Mouse (Mus musculus): Measurements from ENCODE around the gene Adh5. TPM values are rescaled to one million over a fixed set of nuclear protein-coding genes. Genes with fewer than 3 reads are reported as not detected.
"Not testable (repeated sequence)": the region's sequence is repeated elsewhere in the genome, so short reads cannot be mapped to it uniquely, and the experiment has no call there.

Gene Adh5
- polyA plus RNA-seq, 1 experiment from 2014 or later, result 217 TPM

- Histone ChIP-seq H3K4me3 (no peak overlapping the region), H3K9ac (no peak overlapping the region), H3K27me3 (no peaks in the 10 kb centered on the region), H3K9me3 (replicated peaks) (no peaks in the 10 kb centered on the region), H3K27ac (no peak overlapping the region), H3K36me3 (peaks cover 71% of the 10 kb centered on the region), H3K4me2 (replicated peaks) (no peak overlapping the region), H3K4me1 (no peaks in the 10 kb centered on the region)
- 0 out of 2 replicates have a peak, but pooled peaks have one; percentile 54 for ATAC-seq (ENCODE audit: low FRiP score)
- 79% methylated on average over 2 of the region's 2 CpGs for WGBS
These were observed 20.2 kb downstream of the Adh5 start for GRCm38 (mm10) chr3:138463137-138463536.

GRCm38 (mm10) chr3:138463807-138464206 lies 20.9 kb downstream of the Adh5 start:
- Histone ChIP-seq H3K4me3 (no peak overlapping the region), H3K36me3 (peaks cover 70% of the 10 kb centered on the region), H3K9ac (no peak overlapping the region), H3K27ac (no peak overlapping the region), H3K27me3 (no peaks in the 10 kb centered on the region), H3K4me1 (no peaks in the 10 kb centered on the region), H3K9me3 (replicated peaks) (no peaks in the 10 kb centered on the region), H3K4me2 (replicated peaks) (no peak overlapping the region)
- 94% methylated on average over 6 of the region's 6 CpGs for WGBS
- ATAC-seq (ENCODE audit: low FRiP score), result no peak

- no peak for ATAC-seq (ENCODE audit: low FRiP score)
- no peak overlapping the region for H3K27ac ChIP-seq
- no peaks in the 10 kb centered on the region for H3K4me1 ChIP-seq
- H3K27me3 ChIP-seq, result no peaks in the 10 kb centered on the region
- no peak overlapping the region for H3K9ac ChIP-seq
- no peak overlapping the region for H3K4me3 ChIP-seq
- peaks cover 67% of the 10 kb centered on the region for H3K36me3 ChIP-seq
- WGBS, result 88% methylated on average over 16 of the region's 16 CpGs
- H3K4me2 ChIP-seq (replicated peaks), result no peak overlapping the region
- no peaks in the 10 kb centered on the region for H3K9me3 ChIP-seq (replicated peaks)
These were observed 21.8 kb downstream of the Adh5 start for GRCm38 (mm10) chr3:138464573-138465147.

- H3K4me3 ChIP-seq; H3K4me1 ChIP-seq; H3K9me3 ChIP-seq (replicated peaks); H3K9ac ChIP-seq; H3K4me2 ChIP-seq (replicated peaks); ATAC-seq (ENCODE audit: low FRiP score); H3K27me3 ChIP-seq; H3K27ac ChIP-seq: not testable (repeated sequence)
- H3K36me3 ChIP-seq, result peaks cover 72% of the 10 kb centered on the region
- WGBS, result 100% methylated on average over 1 of the region's 1 CpGs
These were observed 23.8 kb downstream of the Adh5 start for GRCm38 (mm10) chr3:138466656-138467055.

GRCm38 (mm10) chr3:138471066-138471465 lies 28.2 kb downstream of the Adh5 start:
- peaks cover 57% of the 10 kb centered on the region for H3K36me3 ChIP-seq
- no peak overlapping the region for H3K9ac ChIP-seq
- H3K27ac ChIP-seq, result no peak overlapping the region
- H3K27me3 ChIP-seq, result no peaks in the 10 kb centered on the region
- H3K9me3 ChIP-seq (replicated peaks), result no peaks in the 10 kb centered on the region
- no peak overlapping the region for H3K4me2 ChIP-seq (replicated peaks)
- no peaks in the 10 kb centered on the region for H3K4me1 ChIP-seq
- 86% methylated on average over 3 of the region's 3 CpGs for WGBS
- ATAC-seq (ENCODE audit: low FRiP score), result no peak
- no peak overlapping the region for H3K4me3 ChIP-seq

- ATAC-seq (ENCODE audit: low FRiP score), result no peak
- Histone ChIP-seq H3K36me3 (peaks cover 27% of the 10 kb centered on the region), H3K9me3 (replicated peaks) (no peaks in the 10 kb centered on the region)
These were observed 36.6 kb downstream of the Adh5 start for GRCm38 (mm10) chr3:138479489-138479888.

GRCm38 (mm10) chr3:138481526-138482284 lies 38.8 kb downstream of the Adh5 start:
- no peaks in the 10 kb centered on the region for H3K27me3 ChIP-seq
- no peak overlapping the region for H3K4me2 ChIP-seq (replicated peaks)
- H3K27ac ChIP-seq, result no peak overlapping the region
- 73% methylated on average over 14 of the region's 14 CpGs for WGBS
- H3K36me3 ChIP-seq, result peaks cover 37% of the 10 kb centered on the region
- ATAC-seq (ENCODE audit: low FRiP score), result no peak
- H3K9ac ChIP-seq, result no peak overlapping the region
- H3K4me1 ChIP-seq, result no peaks in the 10 kb centered on the region
- no peaks in the 10 kb centered on the region for H3K9me3 ChIP-seq (replicated peaks)
- no peak overlapping the region for H3K4me3 ChIP-seq

More at GRCm38 (mm10) chr3:138479489-138479888, 36.6 kb downstream of the Adh5 start:
- 96% methylated on average over 8 of the region's 8 CpGs for WGBS
- no peak overlapping the region for H3K9ac ChIP-seq
- H3K4me3 ChIP-seq, result no peak overlapping the region
- no peaks in the 10 kb centered on the region for H3K27me3 ChIP-seq
- H3K4me1 ChIP-seq, result no peaks in the 10 kb centered on the region
- no peak overlapping the region for H3K27ac ChIP-seq
- no peak overlapping the region for H3K4me2 ChIP-seq (replicated peaks)

GRCm38 (mm10) chr3:138483240-138483639 lies 40.3 kb downstream of the Adh5 start:
- H3K4me3 ChIP-seq, result no peak overlapping the region
- WGBS, result 94% methylated on average over 2 of the region's 2 CpGs
- no peaks in the 10 kb centered on the region for H3K27me3 ChIP-seq
- H3K4me1 ChIP-seq, result peaks cover 7% of the 10 kb centered on the region
- no peaks in the 10 kb centered on the region for H3K9me3 ChIP-seq (replicated peaks)
- no peak overlapping the region for H3K27ac ChIP-seq
- no peak overlapping the region for H3K9ac ChIP-seq
- H3K4me2 ChIP-seq (replicated peaks), result no peak overlapping the region
- H3K36me3 ChIP-seq, result peaks cover 37% of the 10 kb centered on the region
- ATAC-seq (ENCODE audit: low FRiP score), result no peak

GRCm38 (mm10) chr3:138488584-138489326 lies 45.9 kb downstream of the Adh5 start:
- peaks cover 10% of the 10 kb centered on the region for H3K4me1 ChIP-seq
- H3K36me3 ChIP-seq, result peaks cover 15% of the 10 kb centered on the region
- no peaks in the 10 kb centered on the region for H3K9me3 ChIP-seq (replicated peaks)
- peak overlapping the region; percentile 78 for H3K4me3 ChIP-seq
- H3K9ac ChIP-seq, result peak overlapping the region; percentile 92
- ATAC-seq (ENCODE audit: low FRiP score), result no peak; the same call in 1 of the 2 replicates
- H3K27me3 ChIP-seq, result no peaks in the 10 kb centered on the region
- peak overlapping the region; percentile 81 for H3K27ac ChIP-seq
- under 1% methylated on average over 58 of the region's 61 CpGs for WGBS
- H3K4me2 ChIP-seq (replicated peaks), result peak overlapping the region; percentile 82

GRCm38 (mm10) chr3:138489327-138490033 lies 46.6 kb downstream of the Adh5 start, which contains the start of gene Metap1:
Gene Metap1, minus strand, starts transcription at chr3:138489515.
- Histone ChIP-seq H3K27ac (peak within 1 kb of the TSS; percentile 81), H3K27me3 (no peaks in the 10 kb centered on the region), H3K4me1 (peaks cover 10% of the 10 kb centered on the region), H3K36me3 (peaks cover 14% of the 10 kb centered on the region), H3K4me3 (peak within 1 kb of the TSS; percentile 78), H3K4me2 (replicated peaks) (peak within 1 kb of the TSS; percentile 82), H3K9me3 (replicated peaks) (no peaks in the 10 kb centered on the region), H3K9ac (peak within 1 kb of the TSS; percentile 92)
- WGBS, result under 1% methylated on average over 55 of the region's 65 CpGs
- peak; percentile 98 for ATAC-seq (ENCODE audit: low FRiP score)

GRCm38 (mm10) chr3:138490034-138490337 lies 47.1 kb downstream of the Adh5 start:
- H3K9me3 ChIP-seq (replicated peaks), result no peaks in the 10 kb centered on the region
- peak overlapping the region; percentile 92 for H3K9ac ChIP-seq
- peak; percentile 30 for ATAC-seq (ENCODE audit: low FRiP score)
- H3K27me3 ChIP-seq, result no peaks in the 10 kb centered on the region
- no peak overlapping the region for H3K27ac ChIP-seq
- peak overlapping the region; percentile 78 for H3K4me3 ChIP-seq
- peaks cover 10% of the 10 kb centered on the region for H3K4me1 ChIP-seq
- H3K36me3 ChIP-seq, result peaks cover 9% of the 10 kb centered on the region
- WGBS, result 27% methylated on average over 6 of the region's 6 CpGs
- peak overlapping the region; percentile 55 for H3K4me2 ChIP-seq (replicated peaks)

GRCm38 (mm10) chr3:138493668-138494067 lies 50.8 kb downstream of the Adh5 start:
- no peak for ATAC-seq (ENCODE audit: low FRiP score)
- 89% methylated on average over 3 of the region's 3 CpGs for WGBS

More at GRCm38 (mm10) chr3:138493668-138494067, 50.8 kb downstream of the Adh5 start:
- H3K9ac ChIP-seq, result no peak overlapping the region
- H3K4me1 ChIP-seq, result no peaks in the 10 kb centered on the region
- H3K9me3 ChIP-seq (replicated peaks), result no peaks in the 10 kb centered on the region
- H3K4me2 ChIP-seq (replicated peaks), result no peak overlapping the region
- H3K27ac ChIP-seq, result no peak overlapping the region
- no peaks in the 10 kb centered on the region for H3K27me3 ChIP-seq
- no peak overlapping the region for H3K4me3 ChIP-seq
- H3K36me3 ChIP-seq, result no peaks in the 10 kb centered on the region

Measured in hindbrain, embryonic 12.5 days (tissue).